Mouse (Mus musculus) left cerebral cortex, postnatal 10 days (tissue): ENCODE data around the gene Gsn. TPM values are rescaled to one million over a fixed set of nuclear protein-coding genes. Genes with fewer than 3 reads are reported as not detected.
A peak's percentile ranks its signal among the peaks of the same experiment; 100 is the strongest.

Experiments used
- DNase-seq, 2 experiments: peaks; one replicate each; pipeline ENCODE4 v3.0.0; 2021 to 2022; ENCODE audit warnings: low spot score in 2 of 2, mixed read lengths in 1 of 2; ENCODE audit errors: extremely low spot score in 1 of 2
- intact Hi-C: fragments of 180-260 bp; cut with DNase I; formaldehyde crosslinking; loops from one replicate; pipeline ENCODE4 v1.15.1; 2025
- total RNA-seq, 2 experiments: library from RNA; stranded (reverse); gene quantifications; 2 replicates each; pipeline ENCODE4 v1.2.3; 2021

Gsn gene
- total RNA-seq, 2 experiments from 2014 or later = 28.3 to 36.7 TPM

- no peak for DNase-seq
- intact Hi-C loops = no loop called here
Observed at GRCm38 (mm10) chr2:35302049-35302885, 46.1 kb downstream of the Gsn start.

GRCm38 (mm10) chr2:35308166-35308565 lies 52.0 kb downstream of the Gsn start:
- no peak for DNase-seq
- intact Hi-C loops = no loop called here

GRCm38 (mm10) chr2:35309906-35310493 lies 53.8 kb downstream of the Gsn start:
- intact Hi-C loops = no loop called here

GRCm38 (mm10) chr2:35314300-35314699 lies 58.1 kb downstream of the Gsn start:
- DNase-seq = no peak
- intact Hi-C loops = no loop called here

More at GRCm38 (mm10) chr2:35309906-35310493, 53.8 kb downstream of the Gsn start:
- no peak for DNase-seq

- DNase-seq = no peak
- intact Hi-C loops = no loop called here
Observed at GRCm38 (mm10) chr2:35317604-35318003, 61.4 kb downstream of the Gsn start.

- no peak for DNase-seq
- intact Hi-C loops = no loop called here
Observed at GRCm38 (mm10) chr2:35318405-35318804, 62.2 kb downstream of the Gsn start.

GRCm38 (mm10) chr2:35320399-35320798 lies 64.2 kb downstream of the Gsn start:
- intact Hi-C loops = no loop called here
- DNase-seq = no peak

GRCm38 (mm10) chr2:35322404-35323164 lies 66.4 kb downstream of the Gsn start:
- DNase-seq = peak in 1 of 2 experiments; percentile 67
- intact Hi-C loops = no loop called here

GRCm38 (mm10) chr2:35325930-35326329 lies 69.8 kb downstream of the Gsn start:
- intact Hi-C loops = no loop called here
- no peak for DNase-seq

- DNase-seq = no peak
- intact Hi-C loops = no loop called here
Observed at GRCm38 (mm10) chr2:35326931-35327330, 70.8 kb downstream of the Gsn start.

- intact Hi-C loops = no loop called here
- no peak for DNase-seq
Observed at GRCm38 (mm10) chr2:35327583-35327982, 71.4 kb downstream of the Gsn start.

- intact Hi-C loops = no loop called here
- DNase-seq = no peak
Observed at GRCm38 (mm10) chr2:35328064-35328792, 72.0 kb downstream of the Gsn start.

- intact Hi-C loops = no loop called here
- DNase-seq = no peak
Observed at GRCm38 (mm10) chr2:35329061-35329460, 72.9 kb downstream of the Gsn start.

- intact Hi-C loops = no loop called here
- no peak for DNase-seq
Observed at GRCm38 (mm10) chr2:35331205-35331604, 75.0 kb downstream of the Gsn start.

- no peak for DNase-seq
- intact Hi-C loops = no loop called here
Observed at GRCm38 (mm10) chr2:35333670-35334069, 77.5 kb downstream of the Gsn start.

GRCm38 (mm10) chr2:35335620-35336019 lies 79.4 kb downstream of the Gsn start:
- intact Hi-C loops = no loop called here
- DNase-seq = no peak

- intact Hi-C loops = no loop called here
- peak; percentile 96 to 100 for DNase-seq
Observed at GRCm38 (mm10) chr2:35336388-35337280, 80.5 kb downstream of the Gsn start, which contains the start of gene Stom. TSS of gene Stom (minus strand) at chr2:35336976.

GRCm38 (mm10) chr2:35337419-35337818 lies 81.2 kb downstream of the Gsn start:
- intact Hi-C loops = no loop called here

More at GRCm38 (mm10) chr2:35337419-35337818, 81.2 kb downstream of the Gsn start:
- no peak for DNase-seq
